Mouse (Mus musculus): ENCODE data around the gene Adamts6.

DNA sequence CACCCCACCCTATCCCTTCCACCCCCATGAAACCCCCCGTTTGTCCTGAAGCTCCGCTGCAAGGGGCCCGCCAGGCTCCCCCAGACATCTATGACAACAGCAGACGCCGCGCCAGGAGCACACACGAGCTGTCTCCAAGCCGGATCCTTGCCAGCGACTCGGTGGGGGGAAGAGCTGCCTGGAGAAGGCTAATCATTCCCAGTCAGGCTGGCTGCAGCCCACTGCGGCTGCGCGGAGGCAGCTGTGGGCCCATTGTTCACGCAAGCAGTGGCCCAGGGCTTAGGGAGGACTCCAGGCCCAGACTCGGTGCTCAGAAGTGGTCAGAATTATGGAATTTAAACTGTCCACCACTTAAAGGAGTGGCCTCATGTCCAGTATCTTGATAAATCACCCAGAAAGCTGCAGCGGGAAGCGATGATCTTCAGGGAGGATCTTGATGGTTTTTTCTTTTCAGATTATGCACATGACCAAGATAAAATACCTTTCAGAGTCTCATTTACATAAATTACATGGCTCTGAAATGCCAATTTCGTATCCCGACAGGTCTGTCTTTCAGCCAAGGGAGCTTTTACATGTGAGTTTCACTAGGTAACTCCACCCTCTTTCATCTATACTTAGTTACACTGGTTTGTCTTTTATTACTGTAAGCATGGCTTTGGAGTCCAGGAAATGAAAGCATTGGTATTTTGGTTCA, 230.8 kb downstream of the Adamts6 start:
- TF ChIP-seq CTCF (IDR thresholded peaks at IDR 0.05; ENCODE audit: borderline replicate concordance, insufficient read depth, low read length) (no peak), POLR2A (IDR thresholded peaks at IDR 0.05; ENCODE audit: low read depth, low read length) (peak; percentile 49; the same call in 1 of the 2 replicates)
